Mouse (Mus musculus) ES-E14 (cell line): ENCODE data around the gene Ankrd34c. TPM values are rescaled to one million over a fixed set of nuclear protein-coding genes. Genes with fewer than 3 reads are reported as not detected.

Experiments used
- DNase-seq: peaks from one replicate; pipeline ENCODE4 v3.0.0-alpha.2; 2013; ENCODE audit warnings: low read depth, low spot score
- H3K27ac ChIP-seq: 2 replicates; pipeline ENCODE4 v1.5.1; 2012; ENCODE audit warnings: low read depth, mild to moderate bottlenecking, low read length, moderate library complexity, mixed read lengths; ENCODE audit not compliant: poor library complexity, insufficient read depth, severe bottlenecking
- H3K36me3 ChIP-seq: 2 replicates; pipeline ENCODE4 v1.6.1; 2012; ENCODE audit warnings: mild to moderate bottlenecking, low read length, moderate library complexity, mixed read lengths; ENCODE audit not compliant: control insufficient read depth, poor library complexity, insufficient read depth, severe bottlenecking
- H3K4me1 ChIP-seq, 2 experiments: fragments of 150-350 bp in 1 of 2; sonication (generic) in 1 of 2; 2 replicates each; pipeline ENCODE4 v1.6.1; 2012; ENCODE audit warnings: low read length in 2 of 2, mild to moderate bottlenecking in 1 of 2, mixed read lengths in 1 of 2; ENCODE audit not compliant: control insufficient read depth in 2 of 2, insufficient read depth in 2 of 2, poor library complexity in 1 of 2
- H3K4me3 ChIP-seq, 2 experiments: fragments of 150-350 bp in 1 of 2; sonication (generic) in 1 of 2; 2 replicates each; pipeline ENCODE4 v1.5.1; 2012; ENCODE audit warnings: low read length in 2 of 2, low read depth in 1 of 2, mild to moderate bottlenecking in 1 of 2, mixed read lengths in 1 of 2; ENCODE audit not compliant: insufficient read depth in 1 of 2, poor library complexity in 1 of 2, severe bottlenecking in 1 of 2
- H3K9ac ChIP-seq: 2 replicates; pipeline ENCODE4 v1.6.1; 2012; ENCODE audit warnings: low read depth, mild to moderate bottlenecking, low read length, mixed read lengths; ENCODE audit not compliant: poor library complexity, insufficient read depth, severe bottlenecking
- H3K9me3 ChIP-seq: fragments of 150-350 bp; sonication (generic); 2 replicates; pipeline ENCODE4 v1.6.1; 2012; ENCODE audit warnings: low read depth, mild to moderate bottlenecking, low read length; ENCODE audit not compliant: control insufficient read depth, insufficient read depth
- CHD2 ChIP-seq: IDR thresholded peaks from 2 replicates; pipeline ENCODE4 v1.6.1; 2014; ENCODE audit warnings: mild to moderate bottlenecking, low read depth, low read length, inconsistent platforms
- HCFC1 ChIP-seq: IDR thresholded peaks from 2 replicates; pipeline ENCODE4 v1.6.1; 2012; ENCODE audit warnings: low read length, inconsistent platforms, borderline replicate concordance; ENCODE audit not compliant: insufficient read depth
- MAFK ChIP-seq: IDR thresholded peaks from 2 replicates; pipeline ENCODE4 v1.6.1; 2014; ENCODE audit warnings: mild to moderate bottlenecking, low read depth, low read length, inconsistent platforms; ENCODE audit not compliant: insufficient read depth
- ZC3H11A ChIP-seq: IDR thresholded peaks from 2 replicates; pipeline ENCODE4 v1.6.1; 2012; ENCODE audit warnings: low read depth, mild to moderate bottlenecking, inconsistent platforms, low read length, borderline replicate concordance
- ZNF384 ChIP-seq: IDR thresholded peaks from 2 replicates; pipeline ENCODE4 v1.6.1; 2012; ENCODE audit warnings: low read depth, low read length, inconsistent platforms
- in situ Hi-C, 2 experiments: fragments of 600-800 bp; cut with MboI; formaldehyde crosslinking; loops; one replicate each; pipeline ENCODE4 v1.15.1; 2025; ENCODE audit warnings: low sequenced_read_pairs in 2 of 2, inconsistent platforms in 1 of 2; ENCODE audit not compliant: unreplicated experiment in 2 of 2
- total RNA-seq: library from RNA; depleted of rRNA; stranded (reverse); fragments of 300-350 nt; gene quantifications from 2 replicates; pipeline ENCODE4 v1.2.3, GENCODE M21; 2012

The Ankrd34c gene
- total RNA-seq, 1 experiment: not detected

- DNase-seq: no peak
- Histone ChIP-seq H3K36me3 (no peaks in the 10 kb centered on the region), H3K9me3 (no peaks in the 10 kb centered on the region), H3K9ac (no peak overlapping the region), H3K27ac (no peak overlapping the region), H3K4me1 (no peaks in the 10 kb centered on the region), H3K4me3 (no peak overlapping the region)
- TF ChIP-seq CHD2 (no peak), MAFK (no peak), ZNF384 (no peak), ZC3H11A (no peak), HCFC1 (no peak)
- in situ Hi-C loops: no loop called here
Observed at GRCm38 (mm10) chr9:89762017-89762416, 23.7 kb upstream of the Ankrd34c start.

- no peak overlapping the region for H3K27ac ChIP-seq
- H3K4me3 ChIP-seq: no peak overlapping the region
- H3K36me3 ChIP-seq: no peaks in the 10 kb centered on the region
- DNase-seq: no peak
- no peaks in the 10 kb centered on the region for H3K4me1 ChIP-seq
- H3K9ac ChIP-seq: no peak overlapping the region
- H3K9me3 ChIP-seq: no peaks in the 10 kb centered on the region
- TF ChIP-seq ZNF384 (no peak), ZC3H11A (no peak), HCFC1 (no peak), MAFK (no peak), CHD2 (no peak)
- in situ Hi-C loops: no loop called here
Observed at GRCm38 (mm10) chr9:89758569-89758968, 20.3 kb upstream of the Ankrd34c start.

GRCm38 (mm10) chr9:89758139-89758538 lies 19.9 kb upstream of the Ankrd34c start:
- no peak for TF ChIP-seq CHD2
- TF ChIP-seq MAFK: no peak
- no peak for TF ChIP-seq ZNF384
- no peak for TF ChIP-seq ZC3H11A
- no peak for TF ChIP-seq HCFC1
- in situ Hi-C loops: no loop called here

GRCm38 (mm10) chr9:89757571-89757970 lies 19.3 kb upstream of the Ankrd34c start:
- no peak overlapping the region for H3K27ac ChIP-seq
- in situ Hi-C loops: no loop called here
- no peak for DNase-seq
- H3K9ac ChIP-seq: no peak overlapping the region
- no peaks in the 10 kb centered on the region for H3K36me3 ChIP-seq
- no peak for TF ChIP-seq ZNF384
- H3K4me1 ChIP-seq: no peaks in the 10 kb centered on the region
- H3K4me3 ChIP-seq: no peak overlapping the region
- no peaks in the 10 kb centered on the region for H3K9me3 ChIP-seq

More at GRCm38 (mm10) chr9:89758139-89758538, 19.9 kb upstream of the Ankrd34c start:
- Histone ChIP-seq H3K9ac (no peak overlapping the region), H3K4me3 (no peak overlapping the region), H3K4me1 (no peaks in the 10 kb centered on the region), H3K27ac (no peak overlapping the region), H3K36me3 (no peaks in the 10 kb centered on the region), H3K9me3 (no peaks in the 10 kb centered on the region)
- DNase-seq: no peak

GRCm38 (mm10) chr9:89740041-89740440 lies 1.8 kb upstream of the Ankrd34c start:
- TF ChIP-seq ZNF384 (no peak), MAFK (no peak)
- Histone ChIP-seq H3K4me3 (no peak overlapping the region), H3K4me1 (peaks cover 0 to 2% of the 10 kb centered on the region in 2 experiments; a peak in 1 of 4 replicates), H3K36me3 (no peaks in the 10 kb centered on the region), H3K27ac (no peak overlapping the region), H3K9ac (no peak overlapping the region), H3K9me3 (no peaks in the 10 kb centered on the region)
- DNase-seq: no peak
- in situ Hi-C loops: loop anchor here (25.0 kb wide), 1 partner anchor 1647 kb away; no protein-coding TSS in a partner anchor
